Mouse (Mus musculus) Patski (cell line): Measurements from ENCODE around the gene Spata1. TPM values are rescaled to one million over a fixed set of nuclear protein-coding genes. Genes with fewer than 3 reads are reported as not detected.

Source experiments
- ATAC-seq: fragments of 100-300 bp; one replicate; pipeline ENCODE4 v1.8.0; 2021
- CTCF ChIA-PET: fragments of 350-600 bp; sonication (Branson Sonifier 250); formaldehyde crosslinking; loops from one replicate; lab custom pipeline; 2022; ENCODE audit warnings: inconsistent platforms; lab: Charles Lee
- POLR2A ChIA-PET: fragments of 350-600 bp; sonication (Branson Sonifier 250); formaldehyde crosslinking; loops from one replicate; lab custom pipeline; 2022; ENCODE audit warnings: antibody characterized with exemption, inconsistent platforms; lab: Charles Lee
- DNase-seq: peaks from one replicate; pipeline ENCODE4 v3.0.0-alpha.2; 2011; ENCODE audit warnings: low read depth, low spot score
- H3K27me3 ChIP-seq: fragments of 371-371 bp; one replicate; pipeline ENCODE4 v1.5.1; 2021
- CTCF ChIP-seq: fragments of 100-300 bp; IDR thresholded peaks from one replicate; pipeline ENCODE4 v1.5.1; 2021
- in situ Hi-C: fragments of 300-500 bp; cut with MboI; formaldehyde crosslinking; loops from 3 replicates; pipeline ENCODE4 v1.11.1; 2018; ENCODE audit warnings: low pct_unique_long_range_greater_than_20kb, mixed read lengths
- polyA plus RNA-seq: library from polyadenylated mRNA; unstranded; gene quantifications from one replicate; pipeline ENCODE4 v1.2.3, GENCODE M21; 2021

Gene Spata1
- polyA plus RNA-seq, 1 experiment from 2014 or later, result 8.9 TPM

GRCm38 (mm10) chr3:146469226-146469625 lies 30.3 kb downstream of the Spata1 start:
- no peaks in the 10 kb centered on the region for H3K27me3 ChIP-seq
- DNase-seq (no peak), ATAC-seq (no peak)
- ChIA-PET POLR2A (interaction anchor here (0.5 to 0.7 kb wide), 2 partner anchors 8 to 80 kb away, joined by 5 to 7 read pairs; no protein-coding TSS in a partner anchor), CTCF (interaction anchor here (1.0 to 1.3 kb wide), 3 partner anchors 12 to 79 kb away, joined by 3 to 5 read pairs (median 4); no protein-coding TSS in a partner anchor)
- TF ChIP-seq CTCF, result no peak
- in situ Hi-C loops, result no loop called here

DNA sequence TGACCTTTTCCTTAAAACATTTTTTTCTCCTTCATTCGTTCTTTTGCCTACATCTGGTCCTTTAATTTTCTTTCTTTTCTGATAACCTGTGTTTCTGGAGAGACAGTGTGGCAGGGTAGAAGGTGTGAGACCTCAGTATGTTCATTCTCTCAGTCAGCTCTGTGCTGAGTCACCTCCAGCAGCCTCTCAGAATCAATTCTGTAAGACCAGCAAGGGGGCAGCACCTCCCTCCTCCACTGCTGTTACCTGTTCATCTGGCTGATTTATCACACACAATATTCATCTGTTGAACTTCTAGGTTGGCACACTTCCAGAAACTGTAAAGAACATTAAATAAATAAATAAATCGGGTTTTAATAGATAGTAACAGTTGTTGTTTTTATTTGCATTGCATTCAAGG lies 36.6 kb downstream of the Spata1 start:
- POLR2A ChIA-PET, result no interaction called here
- CTCF ChIA-PET, result interaction anchor here (1.2 to 2.5 kb wide), 7 partner anchors 9 to 32 kb away, joined by 3 to 10 read pairs (median 5); partner anchors contain the start of gene Ctbs
- ATAC-seq, result no peak
- peak; percentile 61 for TF ChIP-seq CTCF
- no peak for DNase-seq
- in situ Hi-C loops, result no loop called here
- no peaks in the 10 kb centered on the region for H3K27me3 ChIP-seq

GRCm38 (mm10) chr3:146451375-146451774 lies 48.2 kb downstream of the Spata1 start:
- in situ Hi-C loops, result no loop called here
- ATAC-seq (no peak), DNase-seq (no peak)
- ChIA-PET POLR2A (interaction anchor here (0.5 to 0.9 kb wide), 2 partner anchors 20 to 625 kb away, joined by 3 to 5 read pairs; no protein-coding TSS in a partner anchor), CTCF (interaction anchor here (1.1 to 4.0 kb wide), 3 partner anchors 11 to 332 kb away, joined by 3 to 24 read pairs (median 10); no protein-coding TSS in a partner anchor)
- H3K27me3 ChIP-seq, result no peaks in the 10 kb centered on the region
- TF ChIP-seq CTCF, result no peak

- H3K27me3 ChIP-seq, result no peaks in the 10 kb centered on the region
- TF ChIP-seq CTCF, result no peak
- ChIA-PET CTCF (interaction anchor here (1.1 to 4.0 kb wide), 2 partner anchors 24 to 333 kb away, joined by 3 to 24 read pairs; no protein-coding TSS in a partner anchor), POLR2A (no interaction called here)
- ATAC-seq, result peak; percentile 97
- DNase-seq, result peak; percentile 44
- in situ Hi-C loops, result no loop called here
Measured at GRCm38 (mm10) chr3:146450371-146450841, 49.1 kb downstream of the Spata1 start.

DNA sequence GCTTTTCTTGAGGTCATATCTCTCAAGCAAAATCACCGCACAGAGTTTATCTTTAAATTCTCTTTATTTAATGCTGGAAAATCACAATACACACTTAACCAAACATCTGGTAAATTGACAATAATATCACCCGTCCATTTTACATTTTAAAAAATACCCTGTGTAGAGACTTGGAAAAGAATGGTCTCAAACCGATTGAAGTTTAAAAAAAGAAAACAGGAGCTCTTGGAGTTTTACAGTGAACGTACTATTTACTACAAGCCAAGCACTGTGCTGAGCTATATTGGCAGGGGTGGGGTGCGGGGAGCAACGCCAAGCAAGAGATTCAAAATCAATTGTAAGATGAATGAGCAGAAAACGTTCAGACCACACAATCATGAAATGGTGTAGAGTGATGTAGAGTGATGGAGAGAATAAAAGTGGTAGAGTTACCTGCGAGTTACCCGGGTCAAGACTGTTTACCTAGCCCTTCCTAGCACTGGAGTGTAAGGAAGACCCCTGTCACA lies 49.8 kb downstream of the Spata1 start, which contains the start of gene Ctbs:
Gene Ctbs (plus strand): TSS at position 51 of the 506 bp plus-strand sequence.
- ChIA-PET POLR2A (no interaction called here), CTCF (interaction anchor here (0.7 to 1.7 kb wide), 3 partner anchors 13 to 25 kb away, joined by 3 read pairs; no protein-coding TSS in a partner anchor)
- no peaks in the 10 kb centered on the region for H3K27me3 ChIP-seq
- in situ Hi-C loops, result no loop called here
- DNase-seq, result no peak
- TF ChIP-seq CTCF, result no peak
- ATAC-seq, result no peak

DNA sequence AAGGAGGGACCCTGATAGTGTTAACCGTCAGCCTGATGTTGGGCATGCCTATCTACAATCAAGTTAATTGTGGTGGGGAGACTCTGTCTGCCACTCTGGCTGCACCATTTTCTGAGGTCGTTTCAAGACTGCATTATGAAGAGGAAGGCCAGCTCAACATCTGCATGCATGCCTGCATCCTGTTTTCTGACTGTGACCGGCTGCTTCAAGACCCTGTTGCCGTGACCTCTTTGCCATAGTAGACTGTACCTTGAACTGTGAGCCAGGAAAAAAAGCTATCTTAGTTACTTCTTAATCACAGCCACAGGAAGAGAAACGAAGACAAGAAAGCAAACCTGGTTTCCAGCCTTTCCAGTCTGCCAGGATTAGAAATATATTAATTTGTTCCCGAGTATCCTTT lies 50.6 kb downstream of the Spata1 start:
- ATAC-seq (no peak), DNase-seq (no peak)
- no peak for TF ChIP-seq CTCF
- H3K27me3 ChIP-seq, result no peaks in the 10 kb centered on the region
- in situ Hi-C loops, result no loop called here
- ChIA-PET POLR2A (interaction anchor here (0.6 kb wide), 1 partner anchor 10 kb away, joined by 4 read pairs; no protein-coding TSS in a partner anchor), CTCF (interaction anchor here (0.7 to 1.7 kb wide), 3 partner anchors 14 to 25 kb away, joined by 3 read pairs; no protein-coding TSS in a partner anchor)

- no peaks in the 10 kb centered on the region for H3K27me3 ChIP-seq
- no peak for ATAC-seq
- DNase-seq, result no peak
- ChIA-PET POLR2A (interaction anchor here (0.6 kb wide), 1 partner anchor 10 kb away, joined by 4 read pairs; no protein-coding TSS in a partner anchor), CTCF (interaction anchor here (1.7 kb wide), 1 partner anchor 18 kb away, joined by 3 read pairs; no protein-coding TSS in a partner anchor)
- in situ Hi-C loops, result no loop called here
- no peak for TF ChIP-seq CTCF
Measured at GRCm38 (mm10) chr3:146448372-146448771, 51.2 kb downstream of the Spata1 start.

- in situ Hi-C loops, result no loop called here
- ATAC-seq (peak; percentile 57), DNase-seq (no peak)
- POLR2A ChIA-PET, result no interaction called here
- CTCF ChIA-PET, result interaction anchor here (1.2 to 1.3 kb wide), 2 partner anchors 9 to 15 kb away, joined by 3 read pairs; no protein-coding TSS in a partner anchor
- TF ChIP-seq CTCF, result no peak
- H3K27me3 ChIP-seq, result no peaks in the 10 kb centered on the region
Measured at GRCm38 (mm10) chr3:146447598-146447997, 52.0 kb downstream of the Spata1 start.

DNA sequence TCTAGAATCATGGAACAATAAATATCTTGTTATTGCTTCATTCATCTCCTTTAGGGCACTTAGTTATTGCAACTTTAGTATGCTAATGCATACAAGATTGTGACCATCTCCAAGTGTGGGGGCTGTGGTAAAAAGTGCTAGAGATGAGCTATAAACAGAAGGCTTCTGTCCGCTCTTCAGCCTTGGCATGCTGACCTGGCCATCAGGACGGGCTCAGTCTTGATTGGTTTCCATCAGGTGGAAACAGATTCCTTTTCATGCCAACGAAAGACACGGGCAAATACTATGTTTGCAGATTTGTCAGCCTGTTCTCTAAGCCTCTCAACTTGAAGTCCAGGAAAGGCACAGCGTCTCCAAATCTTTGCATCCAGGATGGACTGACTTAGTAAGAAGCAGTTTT lies 52.4 kb downstream of the Spata1 start:
- POLR2A ChIA-PET, result no interaction called here
- TF ChIP-seq CTCF, result no peak
- no peak for DNase-seq
- in situ Hi-C loops, result no loop called here
- no peak for ATAC-seq
- CTCF ChIA-PET, result interaction anchor here (1.2 to 1.3 kb wide), 2 partner anchors 9 to 15 kb away, joined by 3 read pairs; no protein-coding TSS in a partner anchor
- H3K27me3 ChIP-seq, result no peaks in the 10 kb centered on the region

- TF ChIP-seq CTCF, result no peak
- ATAC-seq (no peak), DNase-seq (no peak)
- in situ Hi-C loops, result no loop called here
- no peaks in the 10 kb centered on the region for H3K27me3 ChIP-seq
- CTCF ChIA-PET, result no interaction called here
- POLR2A ChIA-PET, result interaction anchor here (0.9 kb wide), 1 partner anchor 10 kb away, joined by 3 read pairs; no protein-coding TSS in a partner anchor
Measured at GRCm38 (mm10) chr3:146444880-146445279, 54.7 kb downstream of the Spata1 start.
